Mouse (Mus musculus): ENCODE measurements around the gene Tns1.

DNA sequence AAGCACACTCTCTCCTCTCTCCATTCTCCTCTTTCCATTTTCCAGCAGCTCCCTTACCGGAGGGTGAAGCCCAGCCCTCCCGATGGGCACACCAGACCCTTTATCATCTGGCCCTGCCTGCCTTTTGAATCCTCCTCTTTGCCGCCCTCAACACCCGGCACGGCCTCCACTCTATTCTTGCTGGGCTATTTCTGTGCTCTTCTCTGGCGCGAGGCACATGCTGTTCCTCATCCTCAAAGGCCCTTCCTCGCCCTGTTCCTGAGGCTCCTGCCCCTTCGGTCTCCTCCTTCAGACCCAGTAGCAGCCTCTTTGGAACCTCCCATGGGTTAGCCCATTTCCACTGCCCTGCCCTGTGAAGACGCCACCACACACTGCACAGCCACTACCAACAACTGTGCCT, 164.5 kb downstream of the Tns1 start:
- TF ChIP-seq POLR2A (IDR thresholded peaks at IDR 0.05; ENCODE audit: insufficient read depth, low read length) (no peak), CTCF (IDR thresholded peaks at IDR 0.05; ENCODE audit: low read depth, low read length) (no peak)

Measured in ES-Bruce4 (cell line).